Mouse (Mus musculus) embryonic stem cell, embryonic (primary cell): ENCODE results near the gene Scarf1.

Experiments used
- CTCF ChIA-PET, 4 experiments: fragments of 300-600 bp in 2 of 4; fragments of 350-600 bp in 2 of 4; sonication (Branson Sonifier 250); formaldehyde crosslinking; loops; one replicate each; lab custom pipeline; 2022; ENCODE audit warnings: inconsistent platforms in 2 of 4; lab: Charles Lee
- POLR2A ChIA-PET, 4 experiments: fragments of 300-600 bp in 2 of 4; fragments of 350-600 bp in 2 of 4; sonication (Branson Sonifier 250); formaldehyde crosslinking; loops; one replicate each; lab custom pipeline; 2022; ENCODE audit warnings: antibody characterized with exemption in 4 of 4, inconsistent platforms in 1 of 4; lab: Charles Lee

The Scarf1 gene

DNA sequence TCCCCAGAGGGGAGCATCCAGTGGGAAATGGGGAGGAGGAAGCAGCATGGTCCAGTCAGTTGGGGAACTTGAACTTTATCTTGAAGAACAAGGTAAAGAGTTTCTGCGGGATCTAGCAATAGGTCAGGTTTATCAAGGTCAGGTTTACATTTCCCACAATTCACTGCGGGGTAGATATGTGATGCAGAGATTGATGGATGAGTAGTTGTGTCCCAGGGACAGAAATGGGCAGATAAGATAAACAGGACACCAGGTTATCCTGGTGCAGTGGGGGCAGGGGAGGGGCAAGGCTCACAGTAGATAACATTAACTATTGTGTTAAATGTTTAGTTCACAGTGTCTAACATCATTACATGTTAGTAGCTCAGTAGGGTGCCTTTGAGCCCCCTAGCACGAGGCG lies 16.4 kb downstream of the Scarf1 start:
- ChIA-PET POLR2A (interaction anchor here (0.6 to 6.1 kb wide), 36 partner anchors 9 to 384 kb away, joined by 3 to 60 read pairs (median 5); partner anchors contain the start of genes Rilp (in 3 of the 4), Tlcd2 (in 3 of the 4), Pitpna (in 2 of the 4) and Scarf1 (in 2 of the 4)), CTCF (interaction anchor here (0.9 to 3.7 kb wide), 46 partner anchors 10 to 405 kb away, joined by 3 to 49 read pairs (median 5); partner anchors contain the start of genes Rilp (in 4 of the 4), Prpf8 (in 2 of the 4), Hic1 (in 1 of the 4) and Pitpna (in 1 of the 4))

DNA sequence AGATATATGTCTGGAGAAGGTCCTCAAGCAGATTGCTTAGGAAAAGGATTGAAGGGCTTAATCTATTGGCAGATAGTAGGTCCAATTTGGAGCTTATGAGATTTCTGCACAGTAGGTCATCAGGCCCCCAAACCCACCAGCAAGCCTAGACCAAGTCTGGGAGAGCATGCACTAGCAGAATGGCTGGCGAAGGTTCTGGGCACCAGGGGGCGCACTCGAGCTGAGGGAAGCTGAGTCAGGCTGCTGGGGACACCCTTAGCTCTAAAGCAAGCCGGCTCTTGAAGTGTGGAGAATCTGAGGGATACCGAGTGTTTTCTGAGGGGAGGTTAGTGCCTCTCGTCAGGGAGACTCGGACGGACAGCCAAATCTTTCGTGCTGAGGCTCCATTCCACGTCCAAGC lies 17.0 kb downstream of the Scarf1 start:
- POLR2A ChIA-PET: interaction anchor here (0.6 to 6.1 kb wide), 43 partner anchors 10 to 383 kb away, joined by 3 to 60 read pairs (median 4); partner anchors contain the start of genes Rilp (in 3 of the 4), Tlcd2 (in 3 of the 4), Pitpna (in 2 of the 4) and Scarf1 (in 2 of the 4)
- CTCF ChIA-PET: interaction anchor here (0.5 to 3.7 kb wide), 60 partner anchors 10 to 405 kb away, joined by 3 to 49 read pairs (median 4); partner anchors contain the start of genes Rilp (in 4 of the 4), Prpf8 (in 2 of the 4), Scarf1 (in 2 of the 4) and Hic1 (in 1 of the 4)

DNA sequence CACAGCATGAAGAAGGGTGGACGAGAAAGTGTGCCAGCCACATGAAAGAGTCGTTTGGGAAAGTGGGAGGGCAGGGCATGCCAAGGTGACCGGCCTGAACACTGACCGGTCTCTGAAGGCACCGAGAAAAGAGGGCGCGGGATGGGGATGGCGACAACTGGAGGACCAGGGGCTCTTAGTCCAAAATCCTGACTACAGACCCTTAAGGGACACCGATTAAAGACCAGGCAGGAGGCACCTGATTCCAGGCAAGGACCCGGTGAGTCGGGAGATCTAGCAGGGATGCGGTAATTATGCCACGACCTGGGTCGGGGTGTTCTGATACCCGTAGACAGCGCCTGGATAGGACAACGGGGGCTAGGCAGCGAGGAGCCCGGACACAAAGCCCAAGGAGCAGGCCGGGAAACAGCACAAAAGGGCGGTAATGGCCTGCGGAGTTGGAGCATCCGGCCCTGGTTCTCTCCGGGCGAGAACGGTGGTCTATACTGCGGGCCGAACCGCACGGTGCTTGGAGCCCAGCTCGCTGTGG lies 17.6 kb downstream of the Scarf1 start:
- ChIA-PET POLR2A (interaction anchor here (0.6 to 6.1 kb wide), 51 partner anchors 7 to 310 kb away, joined by 3 to 60 read pairs (median 5); partner anchors contain the start of genes Pitpna (in 3 of the 4), Rilp (in 3 of the 4), Tlcd2 (in 3 of the 4) and Prpf8 (in 2 of the 4)), CTCF (interaction anchor here (0.5 to 3.7 kb wide), 61 partner anchors 10 to 740 kb away, joined by 3 to 49 read pairs (median 4); partner anchors contain the start of genes Rilp (in 4 of the 4), Prpf8 (in 2 of the 4), Scarf1 (in 2 of the 4) and Pitpna (in 1 of the 4))

DNA sequence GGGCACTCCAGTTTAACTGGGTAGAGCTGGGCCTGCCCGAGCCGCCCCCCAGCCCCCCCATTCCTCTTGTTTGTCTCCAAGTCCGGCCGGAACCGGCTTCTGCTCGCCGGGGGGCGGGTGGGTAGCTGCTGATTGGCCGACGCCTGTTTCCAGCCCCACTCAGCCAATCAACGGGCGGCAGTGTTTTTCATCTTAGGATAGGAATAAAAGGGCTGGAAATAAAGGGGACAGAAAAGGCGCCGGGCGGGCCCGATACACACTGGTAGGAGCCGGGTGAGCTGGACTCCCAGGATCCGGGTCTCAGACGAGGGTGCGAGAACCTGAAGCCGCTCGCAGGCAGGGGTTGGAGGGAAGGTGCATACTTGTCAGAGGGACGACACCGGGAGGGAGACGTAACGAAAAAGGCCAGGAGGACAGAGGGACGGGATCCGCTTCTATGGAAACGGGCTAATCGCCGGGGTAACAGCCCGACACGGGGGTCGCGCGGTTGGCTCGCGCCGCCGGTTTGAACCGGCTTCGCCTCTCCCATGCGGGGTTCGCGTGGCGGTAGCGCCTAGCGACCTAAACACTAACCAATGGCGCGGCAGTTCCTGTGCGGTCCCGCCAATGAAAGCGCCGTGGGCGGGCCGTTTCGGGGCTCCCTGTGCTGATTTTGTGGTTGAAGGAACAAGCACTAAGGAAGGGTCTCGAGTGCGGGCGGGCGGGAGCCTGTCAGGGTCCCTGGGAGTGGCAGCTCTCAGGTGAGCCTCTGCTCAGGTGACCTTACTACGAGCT lies 18.3 kb downstream of the Scarf1 start, which contains the start of gene Slc43a2:
Gene Slc43a2 (plus strand): TSS at position 226 of the 774 bp plus-strand sequence.
- CTCF ChIA-PET: interaction anchor here (0.5 to 3.7 kb wide), 24 partner anchors 10 to 739 kb away, joined by 3 to 49 read pairs (median 4); partner anchors contain the start of genes Rilp (in 4 of the 4) and Pitpna (in 1 of the 4)
- POLR2A ChIA-PET: interaction anchor here in 3 of 4 experiments (0.5 to 6.1 kb wide), 40 partner anchors 8 to 203 kb away, joined by 3 to 60 read pairs (median 5); partner anchors contain the start of genes Pitpna (in 3 of the 3), Rilp (in 3 of the 3), Tlcd2 (in 3 of the 3) and Prpf8 (in 2 of the 3)

DNA sequence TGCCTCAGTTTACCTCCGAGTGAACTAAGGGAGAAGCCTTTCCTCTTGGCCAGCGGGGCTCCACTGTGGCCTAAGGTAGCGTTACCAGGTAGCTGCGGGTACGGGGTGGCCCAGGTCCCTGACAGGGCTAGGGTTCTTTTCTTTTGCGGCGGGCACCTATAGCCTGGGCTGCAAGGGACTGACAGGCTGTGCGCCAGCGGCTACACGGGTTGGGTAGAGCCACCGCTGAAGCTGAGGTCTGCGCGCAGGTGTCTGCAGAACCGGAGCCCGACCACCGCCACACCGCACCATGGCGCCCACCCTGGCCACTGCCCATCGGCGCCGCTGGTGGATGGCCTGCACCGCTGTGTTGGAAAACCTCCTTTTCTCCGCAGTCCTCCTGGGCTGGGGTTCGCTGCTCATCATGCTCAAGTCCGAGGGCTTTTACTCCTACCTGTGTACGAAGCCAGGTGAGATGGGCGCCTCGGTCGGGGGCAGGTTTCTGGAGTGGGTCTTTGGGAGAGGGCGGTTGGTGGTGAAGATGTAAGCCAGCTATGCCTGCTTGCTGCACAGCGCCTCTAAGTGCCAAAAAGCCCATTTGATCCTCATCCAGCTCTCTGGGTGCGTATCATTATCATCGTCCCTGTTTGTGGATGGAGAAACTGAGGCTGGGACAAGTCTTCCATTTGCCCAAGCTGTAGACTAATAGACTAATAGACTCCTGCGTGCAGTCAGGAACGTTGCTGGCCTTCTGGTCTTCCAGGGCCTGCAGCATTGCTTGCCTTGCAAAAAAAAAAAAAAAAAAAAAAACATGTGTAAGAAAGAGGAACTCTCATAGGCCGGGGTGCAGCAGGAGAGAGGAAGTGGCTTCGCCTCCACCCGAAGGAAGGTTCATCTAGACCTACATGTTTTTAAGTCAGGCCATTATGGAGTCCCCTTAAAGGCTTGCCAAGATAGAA lies 19.3 kb downstream of the Scarf1 start:
- CTCF ChIA-PET: interaction anchor here in 3 of 4 experiments (0.7 to 3.7 kb wide), 12 partner anchors 9 to 108 kb away, joined by 3 to 49 read pairs (median 4); partner anchors contain the start of genes Rilp (in 3 of the 3) and Tlcd2 (in 1 of the 3)
- POLR2A ChIA-PET: interaction anchor here in 3 of 4 experiments (0.5 to 6.1 kb wide), 25 partner anchors 8 to 202 kb away, joined by 3 to 60 read pairs (median 8); partner anchors contain the start of genes Rilp (in 3 of the 3), Tlcd2 (in 3 of the 3), Scarf1 (in 2 of the 3) and Myo1c (in 1 of the 3)

DNA sequence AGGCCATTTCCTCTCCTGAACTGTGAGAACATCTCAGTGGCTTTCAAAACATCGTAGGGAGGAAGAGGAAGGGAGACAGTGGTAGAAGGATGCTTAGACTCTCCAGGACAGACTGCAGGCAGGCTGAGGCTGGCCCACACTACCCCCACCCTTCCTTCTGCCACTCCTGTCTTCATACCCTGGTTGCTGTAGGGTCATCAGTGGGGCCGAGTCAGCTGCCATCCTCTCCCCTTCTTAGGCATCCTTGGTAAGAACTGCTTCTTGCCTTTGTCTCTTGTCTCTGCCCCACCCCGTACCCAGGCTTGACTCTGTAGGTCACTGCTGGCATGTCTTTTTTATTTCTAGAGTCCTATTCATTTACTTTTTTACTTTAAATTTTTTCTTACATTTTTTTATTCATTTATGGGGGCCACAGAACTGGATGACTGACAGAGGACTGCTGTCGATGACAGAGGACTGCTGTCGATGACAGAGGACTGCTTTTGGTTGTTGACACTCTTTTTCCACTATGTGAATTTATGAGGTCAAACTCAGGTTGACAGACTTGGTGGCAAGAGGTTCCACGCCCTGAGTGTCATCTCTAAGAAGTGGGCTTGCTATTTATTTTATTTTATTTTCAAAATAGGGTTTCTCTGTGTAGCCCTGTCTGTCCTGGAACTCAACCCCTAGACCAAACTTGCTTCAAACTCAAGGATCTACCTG lies 20.1 kb downstream of the Scarf1 start:
- POLR2A ChIA-PET: interaction anchor here in 2 of 4 experiments (1.6 to 6.1 kb wide), 6 partner anchors 8 to 73 kb away, joined by 8 to 60 read pairs (median 24); partner anchors contain the start of genes Rilp (in 1 of the 2), Scarf1 (in 1 of the 2) and Tlcd2 (in 1 of the 2)
- CTCF ChIA-PET: interaction anchor here in 1 of 4 experiments (1.0 to 3.7 kb wide), 3 partner anchors 23 to 29 kb away, joined by 3 to 39 read pairs (median 37); partner anchors contain the start of gene Rilp

DNA sequence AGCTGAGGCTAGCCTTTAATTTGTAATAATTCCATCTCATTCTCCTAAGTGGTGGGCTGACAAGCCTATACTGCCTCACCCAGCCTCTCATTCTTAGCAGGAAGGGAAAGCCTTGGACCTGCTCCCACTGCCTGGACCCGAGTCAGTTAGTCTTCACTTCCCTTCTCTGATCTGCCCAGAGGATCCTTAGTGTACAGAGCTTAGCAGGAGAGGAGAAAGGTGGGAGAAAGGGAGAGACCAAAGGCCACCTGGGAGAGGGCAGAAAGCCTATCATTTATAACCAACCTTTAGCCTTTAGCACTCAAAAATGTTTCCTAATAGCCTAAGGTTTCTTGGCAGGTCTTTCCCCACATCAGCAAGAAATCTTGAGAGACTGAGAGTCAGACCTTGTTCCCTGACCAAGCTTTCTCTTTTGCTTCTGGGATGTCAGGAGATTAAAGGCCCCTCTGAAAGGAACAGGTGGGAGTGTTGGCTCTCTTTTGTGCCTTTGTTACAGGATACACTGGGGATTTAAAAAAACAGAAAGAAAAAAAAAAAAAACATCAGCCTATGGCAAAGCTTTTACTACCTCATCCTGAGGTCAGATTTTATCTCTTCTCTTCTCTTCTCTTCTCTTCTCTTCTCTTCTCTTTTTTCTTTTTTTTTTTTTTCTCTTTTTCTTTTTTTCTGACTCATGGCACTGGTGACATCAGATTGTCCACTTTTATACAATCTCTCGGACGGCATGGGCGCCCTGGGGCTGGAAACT lies 21.1 kb downstream of the Scarf1 start:
- POLR2A ChIA-PET: interaction anchor here in 2 of 4 experiments (0.6 to 6.1 kb wide), 5 partner anchors 10 to 80 kb away, joined by 3 to 60 read pairs (median 3); no protein-coding TSS in a partner anchor
- CTCF ChIA-PET: interaction anchor here in 3 of 4 experiments (0.6 to 1.7 kb wide), 5 partner anchors 22 to 157 kb away, joined by 3 to 9 read pairs (median 5); no protein-coding TSS in a partner anchor

DNA sequence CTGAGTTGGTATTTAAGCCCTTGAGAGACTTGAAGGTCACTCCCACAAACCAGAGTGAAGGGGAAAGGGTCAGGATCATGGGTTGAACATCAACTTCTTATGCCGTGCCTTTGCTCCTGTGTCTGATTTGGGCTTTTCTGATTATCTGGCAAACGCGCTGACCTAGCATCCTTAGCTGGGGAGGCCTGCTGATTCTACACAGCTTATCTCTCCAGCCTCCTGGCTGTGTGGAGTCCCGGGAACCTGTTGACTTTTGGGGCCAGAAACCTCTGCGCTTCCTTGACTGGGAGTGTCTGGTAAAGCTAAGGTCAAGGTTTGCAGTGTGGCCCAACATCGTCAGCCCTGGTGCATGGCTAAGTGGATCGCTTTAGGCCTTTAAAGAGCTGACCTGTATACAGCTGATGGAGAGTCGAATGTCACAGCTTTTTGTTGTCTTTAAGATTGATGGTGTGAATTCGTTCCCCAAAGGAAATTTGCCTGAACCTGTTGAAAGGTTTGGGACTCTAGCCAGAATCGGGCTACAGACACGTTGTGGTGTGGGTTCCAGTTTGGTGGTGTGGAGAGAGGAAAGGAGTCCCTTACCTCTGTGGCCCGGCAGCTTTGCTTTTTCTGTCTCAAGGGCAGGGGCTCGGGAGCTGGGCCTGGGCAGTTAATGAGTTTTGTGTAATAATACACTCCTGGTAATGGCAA lies 21.9 kb downstream of the Scarf1 start:
- CTCF ChIA-PET: interaction anchor here in 3 of 4 experiments (0.5 to 1.7 kb wide), 6 partner anchors 21 to 154 kb away, joined by 3 to 9 read pairs (median 6); no protein-coding TSS in a partner anchor
- POLR2A ChIA-PET: interaction anchor here in 3 of 4 experiments (0.5 to 6.1 kb wide), 13 partner anchors 9 to 376 kb away, joined by 3 to 60 read pairs (median 3); partner anchors contain the start of genes Pitpna (in 1 of the 3) and Rilp (in 1 of the 3)

DNA sequence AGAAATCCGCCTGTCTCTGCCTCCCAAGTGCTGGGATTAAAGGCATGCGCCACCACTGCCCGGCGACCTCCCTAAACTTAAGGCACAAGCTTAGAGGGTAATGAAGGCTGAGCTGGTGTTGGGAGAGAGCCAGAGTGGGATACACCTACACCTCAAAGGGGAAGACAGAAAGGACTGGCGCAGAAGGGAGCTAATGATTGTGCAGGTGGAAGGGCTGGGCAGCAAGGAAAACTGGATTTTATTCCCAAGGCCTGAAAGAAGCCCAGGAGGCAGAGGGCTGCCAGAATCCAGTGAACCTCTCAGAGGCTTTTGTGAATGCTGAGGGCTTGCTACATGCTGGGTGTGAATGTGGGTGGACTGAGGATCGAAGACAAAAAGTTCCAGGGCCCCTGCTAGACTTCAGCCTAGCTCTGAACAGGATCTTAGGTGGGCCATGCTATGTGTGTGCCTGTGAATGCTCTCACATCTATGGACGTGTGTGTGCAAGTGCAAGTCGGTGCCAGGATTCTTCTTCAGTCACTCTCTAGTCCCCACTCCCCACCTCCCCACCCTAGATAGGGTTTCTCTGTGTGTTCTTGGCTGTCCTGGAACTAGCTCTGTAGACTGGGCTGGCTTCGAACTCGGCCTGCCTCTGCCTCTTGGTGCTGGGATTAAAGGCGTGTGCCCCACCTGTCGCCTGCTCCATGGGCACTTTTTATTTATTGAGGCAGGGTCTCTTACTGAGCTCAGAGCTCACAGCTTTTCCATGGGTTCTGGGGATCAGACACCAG lies 23.1 kb downstream of the Scarf1 start:
- POLR2A ChIA-PET: interaction anchor here in 3 of 4 experiments (0.6 to 2.1 kb wide), 13 partner anchors 9 to 76 kb away, joined by 3 to 7 read pairs (median 3); partner anchors contain the start of genes Pitpna (in 2 of the 3) and Rilp (in 1 of the 3)
- CTCF ChIA-PET: interaction anchor here in 3 of 4 experiments (0.7 to 1.7 kb wide), 4 partner anchors 22 to 101 kb away, joined by 3 to 7 read pairs (median 4); no protein-coding TSS in a partner anchor

DNA sequence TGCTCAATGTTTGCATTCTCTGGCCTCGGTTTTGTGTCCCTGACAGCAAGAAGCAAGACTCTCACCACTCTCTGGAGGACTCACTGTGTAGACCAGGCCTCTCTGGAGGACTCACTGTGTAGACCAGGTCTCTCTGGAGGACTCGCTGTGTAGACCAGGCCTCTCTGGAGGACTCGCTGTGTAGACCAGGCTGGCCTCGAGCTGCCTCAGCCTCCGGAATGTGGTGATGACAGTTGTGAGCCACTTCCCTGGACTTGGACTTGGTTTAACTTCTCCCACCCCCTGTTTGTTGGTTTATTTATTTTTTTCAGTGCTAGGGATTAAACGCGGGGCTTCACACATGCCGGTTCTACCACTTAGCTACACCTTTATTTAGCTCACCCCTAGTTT lies 23.7 kb downstream of the Scarf1 start:
- POLR2A ChIA-PET: interaction anchor here in 3 of 4 experiments (0.7 to 2.1 kb wide), 8 partner anchors 8 to 77 kb away, joined by 3 to 7 read pairs (median 3); partner anchors contain the start of gene Rilp (in 1 of the 3)

DNA sequence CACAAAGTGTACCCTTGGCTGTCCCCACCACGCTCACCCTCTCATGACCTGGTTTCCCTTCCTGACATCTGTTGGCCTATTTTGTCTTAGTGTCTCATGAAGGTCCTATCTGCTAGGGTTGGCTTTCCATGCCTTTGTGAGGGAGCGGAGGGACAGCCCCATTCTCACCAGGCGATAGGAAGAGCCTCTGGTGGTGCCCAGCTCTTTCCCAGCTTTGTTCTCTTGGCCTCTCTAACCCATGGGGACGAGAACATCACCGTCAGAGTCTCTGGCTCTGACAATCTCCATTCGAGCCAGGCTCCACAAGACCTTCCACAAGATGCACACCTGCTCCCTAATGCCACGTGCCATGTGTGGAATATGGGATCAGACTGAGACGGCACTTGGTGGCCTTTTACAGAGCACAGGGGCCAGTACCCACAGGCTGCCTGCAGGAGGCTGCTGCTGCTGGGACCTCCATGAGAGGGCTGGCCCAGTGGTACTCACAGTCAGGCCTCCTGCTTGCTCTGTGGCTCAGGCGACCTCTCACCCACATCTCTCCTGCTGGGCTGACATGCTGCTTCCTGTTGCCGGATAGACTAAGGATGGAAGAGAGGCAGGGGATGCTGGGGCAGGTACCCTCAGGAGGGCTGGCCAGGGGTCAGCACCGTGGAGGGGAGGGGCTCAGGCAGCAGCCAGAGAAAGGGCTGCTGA lies 24.3 kb downstream of the Scarf1 start:
- ChIA-PET POLR2A (interaction anchor here in 3 of 4 experiments (0.7 to 2.1 kb wide), 6 partner anchors 10 to 48 kb away, joined by 3 to 7 read pairs (median 3); partner anchors contain the start of gene Rilp (in 1 of the 3)), CTCF (interaction anchor here in 1 of 4 experiments (0.7 kb wide), 1 partner anchor 14 kb away, joined by 4 read pairs; no protein-coding TSS in a partner anchor)

More for the DNA sequence above, 23.7 kb downstream of the Scarf1 start:
- CTCF ChIA-PET: interaction anchor here in 1 of 4 experiments (0.7 to 1.2 kb wide), 3 partner anchors 15 to 100 kb away, joined by 3 to 5 read pairs (median 4); no protein-coding TSS in a partner anchor

DNA sequence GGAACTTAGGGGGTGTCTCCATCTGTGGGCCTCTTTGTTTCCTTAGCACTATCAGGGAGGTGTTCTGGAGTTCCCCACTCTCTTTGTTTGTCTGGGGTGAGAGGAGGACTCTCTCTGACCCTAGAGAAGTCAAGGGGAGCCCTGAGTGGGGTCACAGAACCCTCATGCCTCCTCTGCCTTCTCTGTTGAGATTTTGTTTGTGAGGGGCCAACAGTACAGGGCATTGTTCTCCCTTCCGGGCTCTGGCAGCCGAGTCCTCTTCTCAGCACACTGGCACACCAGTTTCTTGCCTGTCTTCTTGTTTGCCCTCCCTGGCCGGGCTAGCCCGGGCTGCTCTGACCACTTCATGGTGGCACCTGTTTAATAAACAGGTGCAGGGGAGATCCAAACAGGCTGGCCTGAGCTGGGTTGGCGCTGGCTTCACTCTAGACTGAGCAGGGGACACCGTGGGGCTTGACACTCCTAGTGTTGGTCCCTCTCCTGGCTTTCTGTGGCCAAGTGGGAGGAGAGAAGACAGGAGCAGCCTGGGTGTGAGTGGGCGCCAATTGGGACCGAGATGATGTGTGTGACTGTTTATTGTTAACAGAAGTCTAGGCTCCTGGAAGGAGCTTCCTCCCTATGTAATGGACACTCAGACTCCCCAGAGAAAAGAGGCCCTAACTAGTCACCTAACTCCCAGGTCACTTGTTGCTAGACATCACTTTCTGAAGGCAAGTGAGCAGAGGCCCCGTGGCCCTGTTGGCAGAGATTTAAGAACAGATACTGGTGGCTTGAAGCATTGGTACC lies 25.0 kb downstream of the Scarf1 start:
- CTCF ChIA-PET: interaction anchor here in 1 of 4 experiments (0.6 kb wide), 1 partner anchor 194 kb away, joined by 3 read pairs; the partner anchor contains the start of gene Ywhae
- POLR2A ChIA-PET: interaction anchor here in 2 of 4 experiments (0.6 to 1.5 kb wide), 4 partner anchors 13 to 99 kb away, joined by 3 to 4 read pairs (median 3); partner anchors contain the start of gene Scarf1 (in 1 of the 2)
